Mouse (Mus musculus): Measurements from ENCODE around the gene Gtf3c1. TPM values are rescaled to one million over a fixed set of nuclear protein-coding genes. Genes with fewer than 3 reads are reported as not detected.

The Gtf3c1 gene
- polyA plus RNA-seq, 1 experiment, result 17.6 TPM

DNA sequence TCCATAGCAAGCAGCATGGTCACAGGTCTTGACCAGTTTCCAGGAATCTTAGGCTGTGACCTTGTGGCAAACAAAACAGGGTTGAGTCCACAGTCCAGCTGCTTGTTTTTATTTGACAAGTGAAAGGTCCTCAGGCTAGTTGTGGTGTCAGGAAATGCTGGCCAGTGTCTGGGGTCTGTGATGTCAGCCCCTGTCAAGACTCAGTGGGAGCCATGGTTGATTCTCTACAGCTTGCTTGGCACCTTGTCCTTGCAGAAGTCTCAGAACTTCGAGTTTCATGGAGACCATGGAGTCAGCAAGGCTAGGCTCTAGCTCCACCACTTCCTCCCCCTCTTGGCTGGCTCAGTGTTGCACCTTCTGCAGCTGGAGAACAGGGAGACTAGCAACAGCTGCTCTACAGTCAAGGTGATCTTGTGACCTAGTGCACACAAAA lies 33.7 kb upstream of the Gtf3c1 start:
- Histone ChIP-seq H3K4me1 (ENCODE audit: control insufficient read depth, insufficient read depth, low read length) (no peaks in the 10 kb centered on the region), H3K4me3 (replicated peaks; ENCODE audit: control insufficient read depth, low read depth, low read length) (no peak overlapping the region), H3K27ac (ENCODE audit: control insufficient read depth, insufficient read depth, low read depth, low read length, poor library complexity) (no peak overlapping the region)
- no peak for TF ChIP-seq CTCF (IDR thresholded peaks at IDR 0.05; ENCODE audit: control insufficient read depth, insufficient read depth, low read length)
- no peak for TF ChIP-seq POLR2A (IDR thresholded peaks at IDR 0.05; ENCODE audit: borderline replicate concordance, control insufficient read depth, low read depth, low read length)
- WGBS, result 28% methylated on average over 1 of the region's 1 CpGs

DNA sequence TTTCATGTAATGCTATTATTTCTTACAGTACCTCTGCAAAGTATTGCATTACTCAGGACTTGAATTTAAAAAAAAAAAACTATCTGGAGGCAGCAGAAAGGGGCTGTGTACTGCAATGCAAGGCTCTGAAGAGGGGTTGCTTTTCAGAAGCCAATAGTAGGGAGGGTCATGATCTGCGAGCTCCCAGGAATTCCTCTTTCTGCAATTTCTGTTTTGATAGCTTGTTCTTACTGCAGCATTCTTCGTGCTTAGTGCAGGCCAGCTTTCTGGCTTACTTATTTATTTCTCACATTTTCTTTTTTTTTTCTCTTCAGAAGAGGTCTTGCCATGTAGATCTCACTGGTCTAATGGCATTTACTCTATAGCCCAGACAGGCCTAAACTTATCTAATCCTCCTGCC lies 32.9 kb upstream of the Gtf3c1 start:
- Histone ChIP-seq H3K4me1 (ENCODE audit: control insufficient read depth, insufficient read depth, low read length) (no peaks in the 10 kb centered on the region), H3K27ac (ENCODE audit: control insufficient read depth, insufficient read depth, low read depth, low read length, poor library complexity) (no peak overlapping the region), H3K4me3 (replicated peaks; ENCODE audit: control insufficient read depth, low read depth, low read length) (no peak overlapping the region)
- TF ChIP-seq CTCF (IDR thresholded peaks at IDR 0.05; ENCODE audit: control insufficient read depth, insufficient read depth, low read length) (no peak), POLR2A (IDR thresholded peaks at IDR 0.05; ENCODE audit: borderline replicate concordance, control insufficient read depth, low read depth, low read length) (no peak)
- 76% methylated on average over 2 of the region's 2 CpGs for WGBS

DNA sequence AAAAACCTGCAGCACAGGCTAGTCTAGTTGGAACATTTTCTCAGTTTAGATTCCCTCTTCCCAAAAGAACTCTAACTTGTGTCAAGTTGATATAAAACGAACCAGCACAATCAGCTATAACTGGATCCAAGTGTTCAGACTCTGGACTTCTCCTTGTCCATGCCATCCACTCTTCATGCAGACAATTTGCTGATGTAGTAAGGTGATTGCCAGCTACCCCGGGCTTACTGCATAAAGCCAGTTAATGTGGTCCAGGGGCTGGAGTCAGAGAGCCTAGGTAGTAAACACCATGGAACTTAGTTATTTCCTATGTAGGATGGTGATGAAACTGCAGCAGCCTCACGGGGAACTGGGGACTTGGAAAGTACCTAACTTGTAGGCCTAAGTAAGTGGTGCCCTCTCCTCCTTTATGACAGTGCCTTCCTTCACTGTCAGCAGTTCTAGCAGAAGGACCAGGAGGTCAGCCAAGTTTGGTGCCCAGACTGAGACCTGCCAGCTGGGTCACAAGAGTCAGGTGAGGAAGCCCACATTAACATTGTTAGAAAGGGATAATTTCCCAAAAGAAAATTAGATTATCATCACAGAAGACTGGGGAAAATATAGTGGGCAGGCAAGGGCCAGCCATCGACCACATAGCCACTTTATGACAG lies 28.9 kb upstream of the Gtf3c1 start:
- TF ChIP-seq CTCF (IDR thresholded peaks at IDR 0.05; ENCODE audit: control insufficient read depth, insufficient read depth, low read length), result no peak
- 67% methylated on average over 4 of the region's 4 CpGs for WGBS
- no peak overlapping the region for H3K27ac ChIP-seq (ENCODE audit: control insufficient read depth, insufficient read depth, low read depth, low read length, poor library complexity)
- no peak overlapping the region for H3K4me3 ChIP-seq (replicated peaks; ENCODE audit: control insufficient read depth, low read depth, low read length)
- H3K4me1 ChIP-seq (ENCODE audit: control insufficient read depth, insufficient read depth, low read length), result no peaks in the 10 kb centered on the region

DNA sequence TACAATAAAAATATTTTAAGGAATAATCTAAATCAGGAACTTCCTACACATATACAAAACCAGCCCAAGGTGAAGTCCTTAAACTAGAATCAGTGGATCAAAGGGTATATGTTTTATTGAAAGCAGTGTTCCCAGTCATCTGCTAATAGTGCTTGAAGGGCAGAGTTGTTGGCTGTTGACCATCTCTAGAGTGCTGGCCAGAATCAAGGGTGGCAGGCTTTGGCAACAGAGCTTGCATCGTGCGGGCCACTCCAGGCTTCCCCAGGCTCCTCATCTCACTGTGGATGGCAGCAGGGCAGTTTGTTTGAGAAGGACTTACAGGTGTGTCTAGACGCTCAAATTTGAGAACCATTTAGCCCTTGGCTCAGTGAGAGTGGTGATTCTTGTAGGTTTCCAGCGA lies 26.2 kb upstream of the Gtf3c1 start:
- TF ChIP-seq CTCF (IDR thresholded peaks at IDR 0.05; ENCODE audit: control insufficient read depth, insufficient read depth, low read length), result no peak
- no peak for TF ChIP-seq POLR2A (IDR thresholded peaks at IDR 0.05; ENCODE audit: borderline replicate concordance, control insufficient read depth, low read depth, low read length)
- no peak overlapping the region for H3K27ac ChIP-seq (ENCODE audit: control insufficient read depth, insufficient read depth, low read depth, low read length, poor library complexity)
- H3K4me1 ChIP-seq (ENCODE audit: control insufficient read depth, insufficient read depth, low read length), result no peaks in the 10 kb centered on the region
- H3K4me3 ChIP-seq (replicated peaks; ENCODE audit: control insufficient read depth, low read depth, low read length), result no peak overlapping the region
- WGBS, result 79% methylated on average over 4 of the region's 4 CpGs

DNA sequence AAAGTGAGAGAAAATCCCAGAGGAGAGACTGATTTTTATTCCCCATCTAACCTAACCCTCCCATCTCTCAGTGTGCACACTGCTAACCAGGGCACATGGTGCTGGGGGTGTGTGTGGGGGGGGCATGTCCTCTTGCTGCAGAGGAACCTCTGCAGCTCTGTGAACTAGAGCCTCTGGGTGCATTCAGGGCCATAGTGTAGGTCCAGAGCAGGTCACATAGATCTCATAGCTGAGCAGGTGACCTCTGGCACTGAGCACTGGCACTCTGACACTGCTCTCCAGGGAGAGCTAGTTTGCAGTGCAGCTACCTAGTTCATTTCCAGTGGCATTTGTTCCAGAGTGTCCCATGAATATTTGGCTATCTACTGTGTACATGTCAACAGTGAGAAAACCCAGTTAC lies 24.1 kb upstream of the Gtf3c1 start:
- Histone ChIP-seq H3K4me3 (replicated peaks; ENCODE audit: control insufficient read depth, low read depth, low read length) (no peak overlapping the region), H3K27ac (ENCODE audit: control insufficient read depth, insufficient read depth, low read depth, low read length, poor library complexity) (no peak overlapping the region), H3K4me1 (ENCODE audit: control insufficient read depth, insufficient read depth, low read length) (no peaks in the 10 kb centered on the region)
- no peak for TF ChIP-seq CTCF (IDR thresholded peaks at IDR 0.05; ENCODE audit: control insufficient read depth, insufficient read depth, low read length)
- no peak for TF ChIP-seq POLR2A (IDR thresholded peaks at IDR 0.05; ENCODE audit: borderline replicate concordance, control insufficient read depth, low read depth, low read length)

DNA sequence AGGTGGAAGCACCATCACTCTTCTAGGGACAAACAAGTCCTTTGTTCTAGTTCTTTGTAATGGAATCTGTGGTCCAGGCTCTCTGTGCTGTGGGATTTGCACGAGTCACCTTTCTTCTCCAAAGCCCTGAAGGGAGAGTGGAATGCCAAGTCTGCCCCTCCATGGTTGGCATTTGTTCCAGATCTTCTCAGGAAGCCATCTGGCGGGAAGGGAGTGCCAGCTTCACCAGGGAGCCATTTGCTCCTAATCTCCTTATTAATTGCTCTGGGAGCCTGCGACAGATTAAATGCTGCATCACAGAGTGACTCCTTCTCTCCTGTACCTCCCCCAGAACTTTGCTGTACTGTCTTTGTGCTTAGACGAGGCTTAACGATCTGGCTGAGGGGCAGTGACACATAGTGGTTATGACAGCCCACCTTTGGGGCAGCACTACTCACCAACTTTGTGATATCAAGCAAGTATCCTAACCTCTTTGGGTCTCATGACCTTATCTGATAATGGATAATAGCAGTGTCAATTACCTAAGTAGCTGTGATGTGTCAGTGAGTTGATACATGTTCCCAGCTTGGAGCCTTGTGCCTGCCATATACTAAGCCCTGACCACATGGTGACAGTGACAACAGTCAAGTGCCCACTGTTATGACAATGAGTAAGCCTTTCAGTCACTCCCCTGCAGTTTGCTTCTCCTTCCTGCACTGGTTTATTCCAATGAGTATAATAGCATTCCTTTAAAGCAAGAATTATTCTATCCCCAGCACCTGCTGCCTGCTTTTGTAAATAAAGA lies 15.8 kb upstream of the Gtf3c1 start:
- no peak overlapping the region for H3K4me3 ChIP-seq (replicated peaks; ENCODE audit: control insufficient read depth, low read depth, low read length)
- TF ChIP-seq CTCF (IDR thresholded peaks at IDR 0.05; ENCODE audit: control insufficient read depth, insufficient read depth, low read length) (no peak), POLR2A (IDR thresholded peaks at IDR 0.05; ENCODE audit: borderline replicate concordance, control insufficient read depth, low read depth, low read length) (no peak)
- no peaks in the 10 kb centered on the region for H3K4me1 ChIP-seq (ENCODE audit: control insufficient read depth, insufficient read depth, low read length)
- WGBS, result 79% methylated on average over 5 of the region's 5 CpGs
- H3K27ac ChIP-seq (ENCODE audit: control insufficient read depth, insufficient read depth, low read depth, low read length, poor library complexity), result no peak overlapping the region

DNA sequence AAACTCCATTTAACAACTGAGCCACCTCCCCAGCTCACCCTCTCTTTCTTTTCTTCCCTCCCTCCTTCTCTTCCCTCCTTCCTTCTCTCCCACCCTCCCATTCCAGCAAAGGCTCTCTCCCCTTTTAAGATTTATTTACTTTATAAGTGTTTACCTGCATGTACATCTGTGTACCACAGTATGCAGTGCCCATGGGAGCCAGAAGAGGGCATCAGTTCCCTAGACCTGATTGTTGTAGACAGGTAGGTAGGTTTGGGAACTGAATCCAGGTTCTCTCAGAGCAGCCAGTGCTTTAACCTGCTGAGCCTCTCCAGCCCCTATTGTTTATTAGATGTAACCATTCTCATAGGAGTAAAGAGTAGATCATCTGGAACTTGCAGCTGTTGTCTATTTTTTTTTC lies 14.5 kb upstream of the Gtf3c1 start:
- Histone ChIP-seq H3K4me3 (replicated peaks; ENCODE audit: control insufficient read depth, low read depth, low read length) (no peak overlapping the region), H3K27ac (ENCODE audit: control insufficient read depth, insufficient read depth, low read depth, low read length, poor library complexity) (no peak overlapping the region), H3K4me1 (ENCODE audit: control insufficient read depth, insufficient read depth, low read length) (no peaks in the 10 kb centered on the region)
- TF ChIP-seq CTCF (IDR thresholded peaks at IDR 0.05; ENCODE audit: control insufficient read depth, insufficient read depth, low read length) (no peak), POLR2A (IDR thresholded peaks at IDR 0.05; ENCODE audit: borderline replicate concordance, control insufficient read depth, low read depth, low read length) (no peak)

DNA sequence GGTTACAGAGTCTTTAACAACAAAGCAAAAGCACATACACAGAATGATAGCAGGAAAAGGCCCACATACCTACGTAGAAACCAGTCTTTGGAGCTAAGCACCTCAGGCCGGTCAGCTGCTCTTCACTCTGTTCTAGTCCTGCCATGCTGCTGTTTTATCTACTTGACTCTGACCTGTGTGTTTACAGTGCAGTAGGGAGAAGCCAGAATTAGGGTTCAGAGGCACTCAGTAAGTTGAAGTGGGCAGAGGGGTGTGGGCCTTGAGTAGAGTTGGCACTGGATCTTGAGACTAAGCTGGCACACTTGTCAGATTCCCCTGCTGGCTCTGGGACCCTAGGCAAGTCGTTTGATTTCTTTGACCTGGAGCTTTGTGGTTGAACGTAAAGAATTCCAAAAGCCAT lies 13.5 kb upstream of the Gtf3c1 start:
- TF ChIP-seq CTCF (IDR thresholded peaks at IDR 0.05; ENCODE audit: control insufficient read depth, insufficient read depth, low read length) (no peak), POLR2A (IDR thresholded peaks at IDR 0.05; ENCODE audit: borderline replicate concordance, control insufficient read depth, low read depth, low read length) (no peak)
- H3K4me3 ChIP-seq (replicated peaks; ENCODE audit: control insufficient read depth, low read depth, low read length), result no peak overlapping the region
- WGBS, result 83% methylated on average over 4 of the region's 4 CpGs
- H3K27ac ChIP-seq (ENCODE audit: control insufficient read depth, insufficient read depth, low read depth, low read length, poor library complexity), result no peak overlapping the region
- no peaks in the 10 kb centered on the region for H3K4me1 ChIP-seq (ENCODE audit: control insufficient read depth, insufficient read depth, low read length)

All from bone marrow, adult 2 months (tissue).